Mouse (Mus musculus): Measurements from ENCODE around the gene Olfr698. TPM values are rescaled to one million over a fixed set of nuclear protein-coding genes. Genes with fewer than 3 reads are reported as not detected.

Olfr698 gene
- not detected in 4 replicates for total RNA-seq (2023; ENCODE audit: inconsistent age)

GRCm38 (mm10) chr7:106755297-106755696 lies at the start of gene Olfr698:
TSS of gene Olfr698 (minus strand) at chr7:106755397.

GRCm38 (mm10) chr7:106793098-106793497 lies 37.9 kb upstream of the Olfr698 start, which contains the start of gene Olfr699:
TSS of gene Olfr699 (minus strand) at chr7:106793198.

GRCm38 (mm10) chr7:106742343-106742742 lies 12.9 kb downstream of the Olfr698 start, which contains the start of gene Olfr697:
TSS of gene Olfr697 (minus strand) at chr7:106742443.

GRCm38 (mm10) chr7:106716296-106716695 lies 38.9 kb downstream of the Olfr698 start, which contains the start of gene Olfr695:
TSS of gene Olfr695 (minus strand) at chr7:106716396.

Other genes starting within 250 kb of the Olfr698 start
- not detected in 4 replicates for gene Olfr693, start 74.8 kb downstream of the Olfr698 start, total RNA-seq (2023; ENCODE audit: inconsistent age)
- not detected in 4 replicates for gene Olfr694, start 63.6 kb downstream of the Olfr698 start, total RNA-seq (2023; ENCODE audit: inconsistent age)
- gene Olfr695, start 39.0 kb downstream of the Olfr698 start, total RNA-seq (2023; ENCODE audit: inconsistent age), result not detected in 4 replicates
- not detected in 4 replicates for gene Olfr697, start 13.0 kb downstream of the Olfr698 start, total RNA-seq (2023; ENCODE audit: inconsistent age)
- not detected in 4 replicates for gene Olfr699, start 37.8 kb upstream of the Olfr698 start, total RNA-seq (2023; ENCODE audit: inconsistent age)
- gene Olfr700, start 53.4 kb upstream of the Olfr698 start, total RNA-seq (2023; ENCODE audit: inconsistent age), result not detected in 4 replicates
- not detected in 4 replicates for gene Olfr701, start 58.7 kb upstream of the Olfr698 start, total RNA-seq (2023; ENCODE audit: inconsistent age)
- not detected in 4 replicates for gene Olfr702, start 78.5 kb upstream of the Olfr698 start, total RNA-seq (2023; ENCODE audit: inconsistent age)
- not detected in 4 replicates for gene Olfr703, start 88.0 kb upstream of the Olfr698 start, total RNA-seq (2023; ENCODE audit: inconsistent age)
- gene Olfr704, start 107.8 kb upstream of the Olfr698 start, total RNA-seq (2023; ENCODE audit: inconsistent age), result not detected in 4 replicates
- gene Olfr705, start 121.5 kb upstream of the Olfr698 start, total RNA-seq (2023; ENCODE audit: inconsistent age), result not detected in 4 replicates
- gene Olfr706, start 132.8 kb upstream of the Olfr698 start, total RNA-seq (2023; ENCODE audit: inconsistent age), result not detected in 4 replicates
- gene Olfr707, start 145.8 kb upstream of the Olfr698 start, total RNA-seq (2023; ENCODE audit: inconsistent age), result not detected in 4 replicates
- gene Olfr1532-ps1, start 152.6 kb upstream of the Olfr698 start, total RNA-seq (2023; ENCODE audit: inconsistent age), result not detected in 4 replicates
- 0.12 TPM in 1 of 4 replicates, not detected in the others for gene Olfr709-ps1, start 176.8 kb upstream of the Olfr698 start, total RNA-seq (2023; ENCODE audit: inconsistent age)
- not detected in 4 replicates for gene Olfr710, start 192.9 kb upstream of the Olfr698 start, total RNA-seq (2023; ENCODE audit: inconsistent age)
- not detected in 4 replicates for gene Olfr6, start 208.5 kb upstream of the Olfr698 start, total RNA-seq (2023; ENCODE audit: inconsistent age)
- gene Olfr711, start 220.1 kb upstream of the Olfr698 start, total RNA-seq (2023; ENCODE audit: inconsistent age), result not detected in 4 replicates